Mouse (Mus musculus): ENCODE measurements around the gene Tnf. TPM values are rescaled to one million over a fixed set of nuclear protein-coding genes. Genes with fewer than 3 reads are reported as not detected.
A peak's percentile ranks its signal among the peaks of the same experiment; 100 is the strongest.

The Tnf gene
- polyA plus RNA-seq, 1 experiment from 2014 or later, result not detected

DNA sequence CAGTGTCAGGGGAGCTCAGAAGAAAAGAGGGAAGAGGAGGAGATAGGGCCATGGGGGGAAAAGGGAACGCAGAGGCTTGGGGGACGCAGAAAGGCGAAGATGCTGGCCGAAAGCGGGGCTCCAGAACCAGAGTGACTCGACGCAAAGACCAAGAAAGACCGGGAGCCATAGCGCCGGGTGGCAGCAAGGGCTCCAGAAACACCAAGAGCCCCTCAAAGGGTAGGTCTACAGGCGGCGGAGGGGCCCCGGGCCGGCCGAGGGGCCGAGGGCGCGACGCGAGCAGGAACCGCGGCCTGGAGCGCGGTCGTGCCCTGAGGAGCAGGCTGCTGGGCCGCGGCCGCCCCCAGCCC lies 37.6 kb downstream of the Tnf start:
- peak overlapping the region; percentile 98 for H3K27ac ChIP-seq
- no peaks in the 10 kb centered on the region for H3K9me3 ChIP-seq
- H3K4me1 ChIP-seq, result peaks cover 40% of the 10 kb centered on the region
- peak overlapping the region; percentile 89 for H3K4me2 ChIP-seq
- no peaks in the 10 kb centered on the region for H3K27me3 ChIP-seq (replicated peaks)
- peaks cover 26% of the 10 kb centered on the region for H3K36me3 ChIP-seq (replicated peaks)
- WGBS, result 0% methylated on average over 24 of the region's 28 CpGs
- peak overlapping the region; percentile 97 for H3K4me3 ChIP-seq
- no peak for ATAC-seq (replicated peaks)
- H3K9ac ChIP-seq, result peak overlapping the region; percentile 100

DNA sequence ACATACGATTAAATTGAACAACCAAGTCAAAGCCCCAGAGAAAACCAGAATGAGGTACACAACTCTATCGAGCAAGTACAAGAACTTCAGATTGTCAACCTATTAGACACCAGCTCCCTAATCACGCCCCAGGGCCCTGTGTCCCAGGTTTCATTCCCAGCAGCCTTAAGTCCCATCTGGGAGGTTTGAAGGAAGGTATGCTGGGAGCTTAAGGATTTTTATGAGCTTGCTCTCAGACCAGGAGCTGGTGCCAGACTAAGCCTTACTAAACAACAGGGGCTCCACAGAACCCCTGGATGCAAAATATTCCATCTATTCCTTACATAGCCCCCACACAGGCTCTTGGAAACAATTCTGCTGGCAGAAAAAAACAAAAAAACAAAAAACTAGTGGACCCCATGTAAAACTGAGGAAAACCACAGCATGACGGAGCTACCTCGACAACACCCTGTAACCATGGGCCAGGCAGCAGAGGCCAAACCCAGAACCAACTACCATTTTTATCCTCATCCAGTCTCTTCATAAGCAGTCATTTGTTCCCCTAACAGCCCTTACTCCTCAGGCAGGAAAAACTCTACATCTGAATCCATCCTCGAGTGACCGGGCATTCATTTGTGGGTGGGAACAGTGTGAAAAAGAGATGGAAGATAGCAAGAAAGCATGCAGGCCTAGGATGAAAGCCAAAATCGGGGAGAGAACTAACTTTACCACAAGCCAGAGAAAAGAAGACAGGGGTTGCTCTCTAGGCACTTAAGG lies 38.3 kb downstream of the Tnf start:
- H3K27me3 ChIP-seq (replicated peaks), result no peaks in the 10 kb centered on the region
- H3K27ac ChIP-seq, result peak overlapping the region; percentile 98
- peak overlapping the region; percentile 97 for H3K4me3 ChIP-seq
- H3K9ac ChIP-seq, result peak overlapping the region; percentile 100
- peak overlapping the region; percentile 89 for H3K4me2 ChIP-seq
- H3K9me3 ChIP-seq, result no peaks in the 10 kb centered on the region
- H3K36me3 ChIP-seq (replicated peaks), result peaks cover 33% of the 10 kb centered on the region
- peaks cover 40% of the 10 kb centered on the region for H3K4me1 ChIP-seq
- 10% methylated on average over 8 of the region's 8 CpGs for WGBS
- no peak for ATAC-seq (replicated peaks)

DNA sequence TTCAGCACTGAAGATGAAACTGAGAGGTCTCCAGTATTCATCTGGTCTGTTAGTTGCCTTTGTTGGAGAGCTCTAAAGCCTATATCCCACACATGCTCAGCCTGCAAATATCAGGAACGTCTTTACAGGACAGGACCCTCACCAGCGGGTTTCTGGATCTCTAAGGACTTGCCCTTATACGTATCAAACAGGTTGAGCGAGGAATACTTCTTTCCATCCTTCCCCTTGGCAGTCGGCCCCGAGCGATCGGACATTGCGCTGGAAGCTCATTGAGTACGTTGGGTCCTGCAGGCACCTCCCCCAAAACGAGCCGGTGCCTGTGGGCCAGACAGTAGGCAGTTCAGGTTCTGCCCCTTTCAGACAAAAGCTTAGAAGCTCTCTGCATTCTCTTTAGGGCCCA lies 39.1 kb downstream of the Tnf start:
- Histone ChIP-seq H3K4me1 (peaks cover 40% of the 10 kb centered on the region), H3K4me3 (peak overlapping the region; percentile 97), H3K27me3 (replicated peaks) (no peaks in the 10 kb centered on the region), H3K36me3 (replicated peaks) (peaks cover 41% of the 10 kb centered on the region), H3K27ac (peak overlapping the region; percentile 98; the same call in 1 of the 2 replicates), H3K9me3 (no peaks in the 10 kb centered on the region), H3K9ac (peak overlapping the region; percentile 100), H3K4me2 (peak overlapping the region; percentile 89)
- no peak for ATAC-seq (replicated peaks)
- WGBS, result 36% methylated on average over 12 of the region's 12 CpGs

DNA sequence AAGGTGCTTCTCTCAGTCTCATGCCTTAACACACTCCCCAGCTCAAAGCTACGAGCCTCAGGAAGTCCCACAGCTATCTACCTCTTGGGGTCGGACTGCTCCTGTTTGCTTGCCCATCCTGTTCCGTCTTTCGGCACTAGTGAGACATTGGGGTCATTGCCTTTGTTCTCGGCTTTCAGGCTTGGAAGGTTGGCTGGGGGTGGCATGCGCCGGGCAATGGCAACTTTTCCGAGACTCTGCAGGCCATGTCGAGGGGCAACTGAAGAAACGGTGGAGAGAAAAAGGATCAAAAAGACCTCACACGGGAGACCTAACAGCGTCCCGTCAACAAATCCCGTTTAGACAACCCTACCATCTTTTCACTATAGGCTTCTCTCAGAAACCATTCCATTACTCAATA lies 39.7 kb downstream of the Tnf start:
- no peak for ATAC-seq (replicated peaks)
- no peak overlapping the region for H3K27ac ChIP-seq
- H3K27me3 ChIP-seq (replicated peaks), result no peaks in the 10 kb centered on the region
- H3K9me3 ChIP-seq, result no peaks in the 10 kb centered on the region
- peaks cover 47% of the 10 kb centered on the region for H3K36me3 ChIP-seq (replicated peaks)
- H3K4me2 ChIP-seq, result peak overlapping the region; percentile 89
- WGBS, result 64% methylated on average over 14 of the region's 14 CpGs
- H3K9ac ChIP-seq, result peak overlapping the region; percentile 100; the same call in 1 of the 2 replicates
- peaks cover 40% of the 10 kb centered on the region for H3K4me1 ChIP-seq
- peak overlapping the region; percentile 97 for H3K4me3 ChIP-seq

DNA sequence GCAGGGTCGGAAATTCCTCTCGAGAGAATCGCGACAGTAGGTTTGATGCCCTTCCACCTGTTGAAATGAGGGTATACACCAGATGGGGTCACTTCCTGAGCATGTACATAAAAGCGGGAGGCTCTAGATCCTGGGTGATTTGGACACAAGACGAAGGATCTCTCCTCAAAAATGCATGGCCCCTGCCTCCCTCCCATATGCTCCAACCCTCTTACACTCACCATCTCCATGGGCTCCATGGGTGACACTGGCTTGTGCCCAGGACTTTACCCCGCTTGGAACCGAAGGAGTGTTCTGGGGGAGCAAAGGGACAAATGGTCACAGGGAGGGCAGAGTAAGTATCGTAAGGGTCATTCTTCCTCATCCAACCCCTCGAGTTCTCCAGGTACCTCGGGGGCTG lies 40.4 kb downstream of the Tnf start:
- H3K27ac ChIP-seq, result no peak overlapping the region
- no peak overlapping the region for H3K9ac ChIP-seq
- H3K4me2 ChIP-seq, result 0 out of 2 replicates have a peak overlapping the region, but pooled peaks have one; percentile 89
- H3K9me3 ChIP-seq, result no peaks in the 10 kb centered on the region
- no peak overlapping the region for H3K4me3 ChIP-seq
- peaks cover 34% of the 10 kb centered on the region for H3K4me1 ChIP-seq
- peaks cover 54% of the 10 kb centered on the region for H3K36me3 ChIP-seq (replicated peaks)
- 86% methylated on average over 11 of the region's 11 CpGs for WGBS
- no peaks in the 10 kb centered on the region for H3K27me3 ChIP-seq (replicated peaks)
- ATAC-seq (replicated peaks), result no peak

DNA sequence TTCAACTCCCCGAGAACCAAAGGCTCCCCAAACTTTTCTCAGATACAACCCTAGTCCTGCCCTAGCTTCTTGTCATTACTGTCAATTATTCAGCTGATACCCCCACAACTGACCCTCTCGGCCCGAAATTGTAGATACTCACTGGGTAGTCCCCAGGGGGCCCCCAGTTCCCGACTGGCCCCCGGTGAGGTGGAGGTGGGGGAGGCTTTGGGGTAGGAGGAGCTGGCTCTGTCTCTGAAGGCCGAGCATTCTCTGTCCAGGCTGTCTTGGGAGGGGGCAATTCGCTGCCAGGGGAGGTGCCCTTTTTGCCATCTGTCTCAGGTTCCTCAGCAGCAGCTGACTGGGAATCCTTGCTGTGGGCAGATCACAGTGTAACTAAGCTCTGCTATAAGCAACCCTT lies 42.2 kb downstream of the Tnf start:
- no peaks in the 10 kb centered on the region for H3K9me3 ChIP-seq
- WGBS, result 84% methylated on average over 7 of the region's 7 CpGs
- no peak overlapping the region for H3K27ac ChIP-seq
- no peaks in the 10 kb centered on the region for H3K27me3 ChIP-seq (replicated peaks)
- H3K4me3 ChIP-seq, result no peak overlapping the region
- H3K9ac ChIP-seq, result no peak overlapping the region
- H3K36me3 ChIP-seq (replicated peaks), result peaks cover 72% of the 10 kb centered on the region
- H3K4me2 ChIP-seq, result no peak overlapping the region
- H3K4me1 ChIP-seq, result peaks cover 26% of the 10 kb centered on the region
- no peak for ATAC-seq (replicated peaks)

DNA sequence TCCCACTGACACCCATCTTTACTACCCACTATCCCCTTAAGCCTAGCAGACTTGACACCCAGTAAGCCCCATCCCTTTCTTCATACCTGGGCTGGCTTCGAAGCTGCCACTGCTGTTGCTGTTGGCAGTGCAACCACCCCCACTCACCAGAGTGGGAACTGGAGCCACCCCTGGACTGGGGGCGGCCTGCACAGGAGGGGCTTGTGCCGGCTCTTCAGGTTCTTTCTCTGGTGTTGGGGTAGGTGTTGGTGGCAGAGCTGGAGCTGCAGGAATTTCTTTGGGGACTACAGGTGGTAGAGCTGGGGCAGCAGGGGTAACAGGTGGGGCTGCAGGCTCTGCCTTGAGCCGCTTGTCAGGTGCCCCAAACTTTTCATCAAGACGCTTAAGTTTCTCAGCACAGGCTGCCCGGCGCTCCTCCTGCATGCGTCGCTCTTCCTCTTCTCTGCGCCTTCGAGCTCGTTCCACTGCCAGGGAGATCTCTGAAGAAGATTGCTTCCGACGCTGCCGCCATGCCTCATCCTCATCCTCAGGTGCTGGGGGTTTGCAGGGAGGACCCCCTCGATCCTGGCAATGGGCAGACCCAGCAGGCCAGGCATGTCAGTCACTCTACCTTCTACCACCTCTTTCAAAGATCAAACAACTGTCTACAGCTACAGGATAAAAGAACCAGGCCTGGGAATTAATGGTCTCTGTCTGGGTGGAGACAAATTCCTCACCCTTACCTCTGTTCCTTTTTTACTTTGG lies 42.8 kb downstream of the Tnf start:
- WGBS, result 96% methylated on average over 16 of the region's 16 CpGs
- Histone ChIP-seq H3K4me1 (peaks cover 26% of the 10 kb centered on the region), H3K36me3 (replicated peaks) (peaks cover 78% of the 10 kb centered on the region), H3K27me3 (replicated peaks) (no peaks in the 10 kb centered on the region), H3K9me3 (no peaks in the 10 kb centered on the region), H3K27ac (no peak overlapping the region), H3K4me3 (no peak overlapping the region), H3K4me2 (no peak overlapping the region), H3K9ac (no peak overlapping the region)
- ATAC-seq (replicated peaks), result no peak

DNA sequence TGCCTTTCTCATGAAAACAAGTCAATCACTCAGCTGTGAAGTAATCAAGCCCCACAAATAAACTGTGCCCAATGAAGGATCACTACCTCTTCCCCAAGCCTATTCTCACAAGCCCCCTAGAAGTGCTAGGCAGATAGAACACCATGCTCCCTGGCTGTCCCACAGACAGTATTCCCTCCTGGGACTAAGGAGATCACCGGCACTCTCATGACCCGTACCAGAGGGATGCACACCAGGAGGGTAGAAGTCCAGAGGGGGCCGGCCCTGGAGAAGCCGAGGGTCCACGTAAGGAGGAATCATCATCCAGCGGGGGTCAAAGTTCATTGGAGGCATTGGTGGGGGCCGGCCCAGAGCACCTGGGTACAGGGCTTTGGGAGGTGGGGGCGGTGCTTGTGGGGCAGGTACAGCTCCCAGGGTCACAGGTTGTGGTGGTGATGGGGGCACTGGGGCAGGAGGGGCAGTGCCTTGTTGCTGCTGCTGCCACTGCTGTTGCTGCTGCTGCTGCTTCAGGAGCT lies 44.1 kb downstream of the Tnf start:
- Histone ChIP-seq H3K36me3 (replicated peaks) (peaks cover 91% of the 10 kb centered on the region), H3K27me3 (replicated peaks) (no peaks in the 10 kb centered on the region), H3K9me3 (no peaks in the 10 kb centered on the region), H3K4me3 (no peak overlapping the region), H3K4me2 (no peak overlapping the region), H3K27ac (no peak overlapping the region), H3K4me1 (peaks cover 17% of the 10 kb centered on the region), H3K9ac (no peak overlapping the region)
- no peak for ATAC-seq (replicated peaks)
- WGBS, result 95% methylated on average over 8 of the region's 8 CpGs

DNA sequence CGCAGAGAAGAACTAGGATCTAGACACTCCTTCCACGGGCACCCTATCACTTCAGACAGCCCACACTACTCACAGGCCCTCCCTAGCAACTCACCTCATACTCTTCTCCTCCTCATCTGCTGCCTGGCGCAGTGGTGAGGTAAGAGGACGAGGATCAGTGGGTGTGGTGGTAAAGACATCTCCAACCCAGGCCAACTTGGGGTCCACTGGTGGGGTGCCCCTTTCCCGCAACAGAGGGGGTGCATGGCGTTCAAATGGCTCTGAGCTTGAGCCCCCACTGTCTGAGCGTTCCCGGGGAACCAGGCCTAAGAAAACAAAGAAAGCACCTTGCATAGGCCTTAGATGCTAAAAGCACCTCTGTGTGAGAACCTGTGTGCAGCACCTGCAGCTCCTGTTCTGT lies 44.6 kb downstream of the Tnf start:
- no peak for ATAC-seq (replicated peaks)
- WGBS, result 94% methylated on average over 8 of the region's 8 CpGs
- Histone ChIP-seq H3K4me3 (no peak overlapping the region), H3K4me1 (peaks cover 12% of the 10 kb centered on the region), H3K27me3 (replicated peaks) (no peaks in the 10 kb centered on the region), H3K27ac (no peak overlapping the region), H3K4me2 (no peak overlapping the region), H3K36me3 (replicated peaks) (peaks cover 95% of the 10 kb centered on the region), H3K9ac (no peak overlapping the region), H3K9me3 (no peaks in the 10 kb centered on the region)

DNA sequence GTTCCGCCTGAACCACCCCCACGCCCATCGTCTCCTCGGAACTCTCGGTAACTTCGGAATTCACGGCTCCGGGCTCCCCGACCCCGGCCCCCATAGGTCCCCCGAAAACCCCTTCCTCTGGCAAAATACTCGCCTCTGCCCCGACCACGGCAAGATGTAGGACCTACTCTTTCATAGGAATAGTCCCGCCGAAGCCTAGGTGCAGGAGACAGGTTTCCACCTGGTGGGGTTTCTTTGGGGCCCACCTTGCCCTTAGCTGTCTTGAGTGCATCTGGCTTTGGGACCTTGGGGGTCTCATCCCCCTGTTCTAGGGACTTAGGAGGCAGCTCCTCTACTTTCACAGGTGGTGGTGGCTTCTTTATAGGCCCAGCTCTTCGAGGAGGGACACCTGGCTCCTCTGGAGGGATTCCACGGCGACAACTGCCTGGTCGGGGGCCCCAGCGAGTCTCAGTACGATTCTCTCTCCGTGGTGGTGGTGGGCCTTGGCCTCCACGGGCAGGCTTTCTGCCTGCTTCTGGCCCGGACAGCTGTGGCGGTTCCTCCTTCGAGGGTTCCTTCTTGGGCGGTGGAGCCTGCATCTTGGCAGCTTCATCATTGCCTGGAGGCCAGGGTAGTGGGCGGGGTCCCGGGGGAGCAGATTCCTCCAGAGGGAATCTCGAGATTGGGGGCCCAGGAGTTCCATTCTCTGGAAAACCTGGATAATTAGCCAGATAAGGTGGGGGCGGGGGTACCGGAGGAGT lies 45.2 kb downstream of the Tnf start:
- Histone ChIP-seq H3K27ac (no peak overlapping the region), H3K9ac (no peak overlapping the region), H3K4me2 (no peak overlapping the region), H3K36me3 (replicated peaks) (peaks cover 98% of the 10 kb centered on the region), H3K4me1 (peaks cover 6% of the 10 kb centered on the region), H3K27me3 (replicated peaks) (no peaks in the 10 kb centered on the region), H3K9me3 (no peaks in the 10 kb centered on the region), H3K4me3 (no peak overlapping the region)
- ATAC-seq (replicated peaks), result no peak
- 93% methylated on average over 33 of the region's 33 CpGs for WGBS

DNA sequence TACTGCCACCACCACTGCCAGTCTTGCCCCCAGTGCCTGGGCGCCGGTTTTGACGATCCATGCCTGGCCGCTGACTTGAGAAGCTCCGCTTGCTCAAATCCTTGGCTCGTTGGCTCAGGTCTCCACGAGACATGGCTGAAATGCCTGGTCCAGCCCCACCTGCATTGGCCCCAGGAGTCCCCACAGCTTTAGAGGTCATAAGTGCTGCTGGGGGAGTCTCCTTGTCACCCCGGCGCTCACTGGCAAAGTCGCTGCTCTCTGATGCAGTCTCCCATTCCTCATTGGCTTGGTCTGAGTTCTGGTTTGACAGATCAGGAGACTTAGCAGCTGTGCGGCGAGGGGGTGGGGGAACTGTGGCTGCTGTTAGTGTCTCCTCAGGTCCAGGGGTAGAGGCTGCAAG lies 46.4 kb downstream of the Tnf start:
- ATAC-seq (replicated peaks), result no peak
- WGBS, result 93% methylated on average over 12 of the region's 12 CpGs

DNA sequence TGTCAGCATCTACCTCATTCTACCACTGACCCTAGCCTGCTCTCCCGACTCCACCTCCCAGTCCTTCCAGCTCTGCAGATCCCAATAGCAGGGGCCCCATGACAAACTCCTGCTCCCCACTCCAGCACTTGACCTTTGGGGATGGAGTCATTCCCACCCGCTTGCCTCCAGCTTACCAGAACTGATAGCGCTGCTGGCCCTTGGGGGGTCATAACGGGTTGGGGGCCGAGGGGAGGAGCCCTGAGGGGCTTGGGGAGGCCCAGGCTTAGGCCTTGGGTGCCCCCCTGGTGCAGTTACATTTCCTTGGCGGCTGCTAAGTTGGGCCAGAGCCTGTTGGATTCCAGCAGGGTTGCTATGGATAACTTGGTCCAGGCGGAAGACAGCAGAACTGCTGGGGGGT lies 47.2 kb downstream of the Tnf start:
- 72% methylated on average over 7 of the region's 7 CpGs for WGBS
- no peaks in the 10 kb centered on the region for H3K9me3 ChIP-seq
- H3K4me2 ChIP-seq, result no peak overlapping the region
- H3K9ac ChIP-seq, result no peak overlapping the region
- H3K4me3 ChIP-seq, result no peak overlapping the region
- H3K27me3 ChIP-seq (replicated peaks), result no peaks in the 10 kb centered on the region
- no peak for ATAC-seq (replicated peaks)
- no peak overlapping the region for H3K27ac ChIP-seq
- peaks cover 97% of the 10 kb centered on the region for H3K36me3 ChIP-seq (replicated peaks)
- no peaks in the 10 kb centered on the region for H3K4me1 ChIP-seq

More for the DNA sequence above, 46.4 kb downstream of the Tnf start:
- no peaks in the 10 kb centered on the region for H3K4me1 ChIP-seq
- H3K4me2 ChIP-seq, result no peak overlapping the region
- H3K36me3 ChIP-seq (replicated peaks), result peaks cover 95% of the 10 kb centered on the region
- H3K27me3 ChIP-seq (replicated peaks), result no peaks in the 10 kb centered on the region
- no peak overlapping the region for H3K27ac ChIP-seq
- no peak overlapping the region for H3K4me3 ChIP-seq
- no peaks in the 10 kb centered on the region for H3K9me3 ChIP-seq
- no peak overlapping the region for H3K9ac ChIP-seq

Data from midbrain, embryonic 15.5 days (tissue).